Mouse (Mus musculus): ENCODE data around the gene Ube2ql1. TPM values are rescaled to one million over a fixed set of nuclear protein-coding genes. Genes with fewer than 3 reads are reported as not detected.

Gene Ube2ql1
- total RNA-seq, 1 experiment: 0.76 TPM

DNA sequence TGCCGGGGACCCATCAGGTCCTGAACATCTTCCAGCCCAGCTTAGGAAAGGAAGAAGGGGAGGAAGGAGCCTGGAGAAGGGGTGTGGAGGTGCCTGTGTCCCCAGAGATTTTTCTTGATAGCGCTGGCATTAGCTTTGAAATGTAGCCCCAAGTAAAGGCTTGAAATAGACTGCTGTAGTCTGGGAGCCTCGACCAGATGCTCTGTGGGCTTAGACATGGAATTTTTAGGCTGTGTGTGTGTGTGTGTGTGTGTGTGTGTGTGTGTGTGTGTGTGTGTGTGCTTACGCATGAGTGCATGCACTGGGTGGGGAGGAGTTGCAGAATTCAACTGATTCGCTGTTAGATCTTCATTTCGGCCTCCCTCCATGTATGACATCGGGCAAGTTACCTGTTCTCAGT is 31.5 kb downstream of the Ube2ql1 start:
- Histone ChIP-seq H3K36me3 (ENCODE audit: control insufficient read depth, insufficient read depth, low read length, poor library complexity, severe bottlenecking) (no peaks in the 10 kb centered on the region), H3K27ac (ENCODE audit: insufficient read depth, low read depth, low read length, poor library complexity, severe bottlenecking) (no peak overlapping the region), H3K9me3 (ENCODE audit: control insufficient read depth, insufficient read depth, low read depth, low read length) (no peaks in the 10 kb centered on the region), H3K4me1 (ENCODE audit: control insufficient read depth in 2 of 2, insufficient read depth in 2 of 2, low read length in 2 of 2, poor library complexity in 1 of 2) (peaks cover under 1 to 5% of the 10 kb centered on the region in 2 experiments; a peak in 2 of 4 replicates), H3K4me3 (ENCODE audit: insufficient read depth in 1 of 2, low read depth in 1 of 2, low read length in 2 of 2, poor library complexity in 1 of 2, severe bottlenecking in 1 of 2) (no peak overlapping the region), H3K9ac (ENCODE audit: insufficient read depth, low read depth, low read length, poor library complexity, severe bottlenecking) (no peak overlapping the region)
- DNase-seq (ENCODE audit: low read depth, low spot score): no peak
- in situ Hi-C loops (cut with MboI; ENCODE audit: low sequenced_read_pairs in 2 of 2, unreplicated experiment in 2 of 2): no loop called here
- TF ChIP-seq ZNF384 (IDR thresholded peaks at IDR 0.05; ENCODE audit: low read depth, low read length) (no peak), MAFK (IDR thresholded peaks at IDR 0.05; ENCODE audit: insufficient read depth, low read depth, low read length) (no peak), ZC3H11A (IDR thresholded peaks at IDR 0.05; ENCODE audit: borderline replicate concordance, low read depth, low read length) (no peak), CHD2 (IDR thresholded peaks at IDR 0.05; ENCODE audit: low read depth, low read length) (no peak), HCFC1 (IDR thresholded peaks at IDR 0.05; ENCODE audit: borderline replicate concordance, insufficient read depth, low read length) (no peak)

GRCm38 (mm10) chr13:69707496-69707895 is 32.2 kb downstream of the Ube2ql1 start:
- DNase-seq (ENCODE audit: low read depth, low spot score): no peak
- no peaks in the 10 kb centered on the region for H3K9me3 ChIP-seq (ENCODE audit: control insufficient read depth, insufficient read depth, low read depth, low read length)
- H3K9ac ChIP-seq (ENCODE audit: insufficient read depth, low read depth, low read length, poor library complexity, severe bottlenecking): no peak overlapping the region
- H3K4me3 ChIP-seq (ENCODE audit: insufficient read depth in 1 of 2, low read depth in 1 of 2, low read length in 2 of 2, poor library complexity in 1 of 2, severe bottlenecking in 1 of 2): no peak overlapping the region
- H3K27ac ChIP-seq (ENCODE audit: insufficient read depth, low read depth, low read length, poor library complexity, severe bottlenecking): no peak overlapping the region
- no peaks in the 10 kb centered on the region for H3K36me3 ChIP-seq (ENCODE audit: control insufficient read depth, insufficient read depth, low read length, poor library complexity, severe bottlenecking)
- in situ Hi-C loops (cut with MboI; ENCODE audit: low sequenced_read_pairs in 2 of 2, unreplicated experiment in 2 of 2): no loop called here
- peaks cover 2 to 9% of the 10 kb centered on the region in 2 experiments; a peak in 3 of 4 replicates for H3K4me1 ChIP-seq (ENCODE audit: control insufficient read depth in 2 of 2, insufficient read depth in 2 of 2, low read length in 2 of 2, poor library complexity in 1 of 2)
- no peak for TF ChIP-seq ZNF384 (IDR thresholded peaks at IDR 0.05; ENCODE audit: low read depth, low read length)
- TF ChIP-seq CHD2 (IDR thresholded peaks at IDR 0.05; ENCODE audit: low read depth, low read length): no peak
- TF ChIP-seq HCFC1 (IDR thresholded peaks at IDR 0.05; ENCODE audit: borderline replicate concordance, insufficient read depth, low read length): no peak
- TF ChIP-seq ZC3H11A (IDR thresholded peaks at IDR 0.05; ENCODE audit: borderline replicate concordance, low read depth, low read length): no peak
- no peak for TF ChIP-seq MAFK (IDR thresholded peaks at IDR 0.05; ENCODE audit: insufficient read depth, low read depth, low read length)

DNA sequence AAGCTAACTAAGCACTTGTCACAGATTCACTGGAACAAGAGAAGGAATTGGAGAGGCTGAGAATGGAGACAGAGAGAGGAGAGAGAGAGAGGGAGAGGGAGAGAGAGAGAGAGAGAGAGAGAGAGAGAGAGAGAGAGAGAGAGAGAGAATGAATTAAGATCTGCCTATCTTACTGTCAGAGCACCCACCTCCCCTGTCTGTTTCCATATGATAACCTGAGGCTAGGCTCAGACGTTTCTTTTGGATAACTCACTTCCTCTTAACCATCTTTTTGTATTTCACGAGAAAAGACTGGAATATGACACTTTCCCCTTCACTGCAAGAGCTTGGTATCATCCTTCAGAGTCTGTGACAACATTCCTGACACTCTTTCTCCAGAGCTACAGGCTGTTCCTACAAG is 32.8 kb downstream of the Ube2ql1 start:
- H3K4me1 ChIP-seq (ENCODE audit: control insufficient read depth in 2 of 2, insufficient read depth in 2 of 2, low read length in 2 of 2, poor library complexity in 1 of 2): peaks cover 2 to 9% of the 10 kb centered on the region in 2 experiments; a peak in 3 of 4 replicates
- DNase-seq (ENCODE audit: low read depth, low spot score): no peak
- no peak overlapping the region for H3K9ac ChIP-seq (ENCODE audit: insufficient read depth, low read depth, low read length, poor library complexity, severe bottlenecking)
- no peaks in the 10 kb centered on the region for H3K9me3 ChIP-seq (ENCODE audit: control insufficient read depth, insufficient read depth, low read depth, low read length)
- H3K27ac ChIP-seq (ENCODE audit: insufficient read depth, low read depth, low read length, poor library complexity, severe bottlenecking): no peak overlapping the region
- in situ Hi-C loops (cut with MboI; ENCODE audit: low sequenced_read_pairs in 2 of 2, unreplicated experiment in 2 of 2): no loop called here
- H3K36me3 ChIP-seq (ENCODE audit: control insufficient read depth, insufficient read depth, low read length, poor library complexity, severe bottlenecking): no peaks in the 10 kb centered on the region
- H3K4me3 ChIP-seq (ENCODE audit: insufficient read depth in 1 of 2, low read depth in 1 of 2, low read length in 2 of 2, poor library complexity in 1 of 2, severe bottlenecking in 1 of 2): no peak overlapping the region
- TF ChIP-seq ZC3H11A (IDR thresholded peaks at IDR 0.05; ENCODE audit: borderline replicate concordance, low read depth, low read length) (no peak), HCFC1 (IDR thresholded peaks at IDR 0.05; ENCODE audit: borderline replicate concordance, insufficient read depth, low read length) (no peak), MAFK (IDR thresholded peaks at IDR 0.05; ENCODE audit: insufficient read depth, low read depth, low read length) (no peak), ZNF384 (IDR thresholded peaks at IDR 0.05; ENCODE audit: low read depth, low read length) (no peak), CHD2 (IDR thresholded peaks at IDR 0.05; ENCODE audit: low read depth, low read length) (no peak)

DNA sequence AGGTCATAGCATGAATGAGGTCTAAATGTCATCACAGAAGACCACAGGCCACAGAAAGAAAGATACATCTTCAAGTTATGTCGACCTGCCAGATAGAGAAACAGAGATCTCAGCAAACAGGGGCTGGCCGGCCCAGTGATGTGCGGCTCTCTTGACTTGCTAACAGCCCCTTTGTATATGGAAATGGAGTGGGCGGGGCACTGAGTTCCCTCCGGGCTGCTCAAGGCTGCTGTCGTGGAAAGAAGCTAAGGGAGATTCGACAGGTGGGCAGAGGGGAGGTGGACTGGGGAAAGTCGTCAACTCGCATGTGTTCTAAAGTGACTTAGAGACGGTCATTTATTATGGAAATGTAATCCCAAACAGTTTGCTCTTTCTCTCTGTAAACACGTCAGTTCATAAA is 36.2 kb downstream of the Ube2ql1 start:
- Histone ChIP-seq H3K4me1 (ENCODE audit: control insufficient read depth in 2 of 2, insufficient read depth in 2 of 2, low read length in 2 of 2, poor library complexity in 1 of 2) (peaks cover 2 to 9% of the 10 kb centered on the region in 2 experiments; a peak in 3 of 4 replicates), H3K27ac (ENCODE audit: insufficient read depth, low read depth, low read length, poor library complexity, severe bottlenecking) (no peak overlapping the region), H3K9ac (ENCODE audit: insufficient read depth, low read depth, low read length, poor library complexity, severe bottlenecking) (no peak overlapping the region), H3K36me3 (ENCODE audit: control insufficient read depth, insufficient read depth, low read length, poor library complexity, severe bottlenecking) (no peaks in the 10 kb centered on the region), H3K9me3 (ENCODE audit: control insufficient read depth, insufficient read depth, low read depth, low read length) (no peaks in the 10 kb centered on the region), H3K4me3 (ENCODE audit: insufficient read depth in 1 of 2, low read depth in 1 of 2, low read length in 2 of 2, poor library complexity in 1 of 2, severe bottlenecking in 1 of 2) (0 out of 4 replicates have a peak overlapping the region, but pooled peaks of 1 of the 2 experiments have one; percentile 5)
- DNase-seq (ENCODE audit: low read depth, low spot score): peak; percentile 90
- TF ChIP-seq ZC3H11A (IDR thresholded peaks at IDR 0.05; ENCODE audit: borderline replicate concordance, low read depth, low read length): no peak
- no peak for TF ChIP-seq ZNF384 (IDR thresholded peaks at IDR 0.05; ENCODE audit: low read depth, low read length)
- no peak for TF ChIP-seq HCFC1 (IDR thresholded peaks at IDR 0.05; ENCODE audit: borderline replicate concordance, insufficient read depth, low read length)
- TF ChIP-seq CHD2 (IDR thresholded peaks at IDR 0.05; ENCODE audit: low read depth, low read length): no peak
- no peak for TF ChIP-seq MAFK (IDR thresholded peaks at IDR 0.05; ENCODE audit: insufficient read depth, low read depth, low read length)
- in situ Hi-C loops (cut with MboI; ENCODE audit: low sequenced_read_pairs in 2 of 2, unreplicated experiment in 2 of 2): no loop called here
